Mouse (Mus musculus): ENCODE data around the gene Gal3st3. TPM values are rescaled to one million over a fixed set of nuclear protein-coding genes. Genes with fewer than 3 reads are reported as not detected.

Gal3st3 gene
- polyA plus RNA-seq, 1 experiment, result not detected

DNA sequence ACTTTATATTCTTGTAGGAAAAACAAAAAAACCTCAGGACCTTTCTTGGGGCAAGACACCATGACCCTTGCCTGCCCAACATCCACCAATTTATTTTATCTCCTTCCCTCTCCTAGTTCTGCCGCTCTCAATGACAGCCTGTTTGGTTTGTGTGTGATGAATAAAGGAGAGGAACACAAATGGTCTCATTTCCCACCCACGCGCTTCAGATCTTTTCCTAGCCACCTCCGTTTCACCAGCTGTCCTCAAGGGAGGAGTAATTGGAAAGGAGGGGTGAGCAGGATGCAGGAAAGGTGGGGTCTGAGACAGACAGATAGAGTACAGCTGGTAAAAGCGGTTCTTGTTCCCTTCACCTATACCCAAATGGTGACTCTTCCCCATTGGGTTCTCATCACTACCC, 1.5 kb upstream of the Gal3st3 start:
- Histone ChIP-seq H3K27me3 (ENCODE audit: control insufficient read depth) (peaks cover 39% of the 10 kb centered on the region), H3K4me3 (replicated peaks) (no peak overlapping the region), H3K9me3 (ENCODE audit: control insufficient read depth, low read length) (no peaks in the 10 kb centered on the region), H3K36me3 (ENCODE audit: control insufficient read depth) (peaks cover 27% of the 10 kb centered on the region), H3K4me1 (ENCODE audit: control insufficient read depth) (peaks cover 39% of the 10 kb centered on the region)
- TF ChIP-seq TAL1 (IDR thresholded peaks at IDR 0.05; ENCODE audit: low read length) (no peak), GATA1 (IDR thresholded peaks at IDR 0.05; ENCODE audit: low read length) (no peak)

- H3K9me3 ChIP-seq (ENCODE audit: control insufficient read depth, low read length), result no peaks in the 10 kb centered on the region
- H3K27me3 ChIP-seq (ENCODE audit: control insufficient read depth), result peaks cover 42% of the 10 kb centered on the region
- no peaks in the 10 kb centered on the region for H3K36me3 ChIP-seq (ENCODE audit: control insufficient read depth)
- H3K4me1 ChIP-seq (ENCODE audit: control insufficient read depth), result peaks cover 19% of the 10 kb centered on the region
- TF ChIP-seq GATA1 (IDR thresholded peaks at IDR 0.05; ENCODE audit: low read length), result no peak
- no peak for TF ChIP-seq TAL1 (IDR thresholded peaks at IDR 0.05; ENCODE audit: low read length)
- no peak overlapping the region for H3K4me3 ChIP-seq (replicated peaks)
These were observed 2.5 kb downstream of the Gal3st3 start for GRCm38 (mm10) chr19:5300588-5300987.

DNA sequence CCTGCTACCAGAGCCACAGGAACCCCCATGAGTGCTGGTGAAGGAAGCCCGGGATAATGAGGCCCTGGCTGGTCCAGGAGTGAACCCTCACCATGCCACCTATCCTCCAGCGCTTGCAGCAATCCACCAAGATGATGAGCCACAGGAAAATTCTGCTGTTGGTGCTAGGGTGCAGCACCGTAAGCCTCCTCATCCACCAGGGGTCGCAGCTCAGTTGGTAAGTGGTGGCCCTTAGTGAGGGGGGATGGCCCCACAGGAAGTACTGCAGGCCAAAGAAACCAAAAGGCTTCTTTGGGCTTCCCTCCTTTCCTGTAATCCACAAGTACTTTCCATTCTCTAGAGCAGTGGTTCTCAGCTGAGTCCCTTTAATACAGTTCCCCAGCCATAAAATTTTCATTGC, 4.3 kb downstream of the Gal3st3 start:
- Histone ChIP-seq H3K9me3 (ENCODE audit: control insufficient read depth, low read length) (peaks cover 11% of the 10 kb centered on the region), H3K27me3 (ENCODE audit: control insufficient read depth) (peaks cover 43% of the 10 kb centered on the region), H3K36me3 (ENCODE audit: control insufficient read depth) (no peaks in the 10 kb centered on the region), H3K4me1 (ENCODE audit: control insufficient read depth) (peaks cover 11% of the 10 kb centered on the region), H3K4me3 (replicated peaks) (no peak overlapping the region)
- TF ChIP-seq GATA1 (IDR thresholded peaks at IDR 0.05; ENCODE audit: low read length), result no peak
- no peak for TF ChIP-seq TAL1 (IDR thresholded peaks at IDR 0.05; ENCODE audit: low read length)

DNA sequence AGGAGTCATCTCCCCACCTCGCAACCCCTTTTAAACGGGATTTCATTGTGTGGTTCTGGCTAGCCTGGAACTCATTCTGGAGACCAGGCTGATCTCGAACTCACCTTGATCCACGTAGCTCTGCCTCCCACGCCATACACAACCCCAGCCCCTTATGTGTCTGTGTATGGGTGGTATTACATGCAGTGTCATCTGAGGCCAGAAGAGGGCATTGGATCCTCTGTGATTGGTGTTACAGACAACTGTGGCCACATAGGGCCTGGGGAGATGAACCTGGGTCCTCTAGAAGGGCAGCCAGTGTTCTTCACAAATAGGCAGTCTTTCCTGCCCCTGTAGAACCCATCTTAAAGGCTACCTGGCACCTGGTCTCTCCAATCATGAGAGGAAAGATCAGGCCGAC, 8.1 kb downstream of the Gal3st3 start:
- Histone ChIP-seq H3K36me3 (ENCODE audit: control insufficient read depth) (no peaks in the 10 kb centered on the region), H3K27me3 (ENCODE audit: control insufficient read depth) (peaks cover 19% of the 10 kb centered on the region), H3K4me3 (replicated peaks) (no peak overlapping the region), H3K9me3 (ENCODE audit: control insufficient read depth, low read length) (peaks cover 16% of the 10 kb centered on the region), H3K4me1 (ENCODE audit: control insufficient read depth) (peaks cover 9% of the 10 kb centered on the region)
- TF ChIP-seq GATA1 (IDR thresholded peaks at IDR 0.05; ENCODE audit: low read length), result no peak
- TF ChIP-seq TAL1 (IDR thresholded peaks at IDR 0.05; ENCODE audit: low read length), result no peak

- TF ChIP-seq TAL1 (IDR thresholded peaks at IDR 0.05; ENCODE audit: low read length) (no peak), GATA1 (IDR thresholded peaks at IDR 0.05; ENCODE audit: low read length) (no peak)
- no peaks in the 10 kb centered on the region for H3K36me3 ChIP-seq (ENCODE audit: control insufficient read depth)
- peaks cover 16% of the 10 kb centered on the region for H3K9me3 ChIP-seq (ENCODE audit: control insufficient read depth, low read length)
- peak overlapping the region; percentile 22 for H3K4me3 ChIP-seq (replicated peaks)
- peaks cover 19% of the 10 kb centered on the region for H3K27me3 ChIP-seq (ENCODE audit: control insufficient read depth)
- peaks cover 9% of the 10 kb centered on the region for H3K4me1 ChIP-seq (ENCODE audit: control insufficient read depth)
These were observed 9.0 kb downstream of the Gal3st3 start for GRCm38 (mm10) chr19:5306968-5307734.

GRCm38 (mm10) chr19:5309025-5309424, 10.9 kb downstream of the Gal3st3 start:
- no peaks in the 10 kb centered on the region for H3K36me3 ChIP-seq (ENCODE audit: control insufficient read depth)
- TF ChIP-seq TAL1 (IDR thresholded peaks at IDR 0.05; ENCODE audit: low read length), result no peak
- no peak for TF ChIP-seq GATA1 (IDR thresholded peaks at IDR 0.05; ENCODE audit: low read length)
- H3K27me3 ChIP-seq (ENCODE audit: control insufficient read depth), result peaks cover 16% of the 10 kb centered on the region
- peaks cover 16% of the 10 kb centered on the region for H3K9me3 ChIP-seq (ENCODE audit: control insufficient read depth, low read length)
- no peak overlapping the region for H3K4me3 ChIP-seq (replicated peaks)
- H3K4me1 ChIP-seq (ENCODE audit: control insufficient read depth), result peaks cover 9% of the 10 kb centered on the region

DNA sequence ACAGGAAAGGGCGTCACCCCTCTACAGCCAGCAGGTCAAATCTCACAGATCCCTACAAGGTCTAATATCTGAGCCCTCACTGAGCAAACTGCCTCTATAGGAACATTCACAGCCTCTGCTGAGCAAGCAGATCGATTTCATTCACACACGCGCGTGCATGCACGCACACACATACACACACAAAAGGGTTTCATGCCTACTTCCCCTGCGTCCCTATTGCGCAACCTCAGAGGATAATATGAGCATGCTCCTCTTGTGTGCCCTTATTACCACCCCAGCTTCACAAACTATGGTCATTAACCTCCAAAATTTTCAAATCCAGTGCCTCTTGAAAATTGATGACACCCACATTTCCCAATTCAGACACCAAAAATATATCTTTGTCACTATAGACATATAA, 15.1 kb downstream of the Gal3st3 start:
- TF ChIP-seq GATA1 (IDR thresholded peaks at IDR 0.05; ENCODE audit: low read length) (no peak), TAL1 (IDR thresholded peaks at IDR 0.05; ENCODE audit: low read length) (no peak)
- no peaks in the 10 kb centered on the region for H3K36me3 ChIP-seq (ENCODE audit: control insufficient read depth)
- no peaks in the 10 kb centered on the region for H3K27me3 ChIP-seq (ENCODE audit: control insufficient read depth)
- no peak overlapping the region for H3K4me3 ChIP-seq (replicated peaks)
- peaks cover 15% of the 10 kb centered on the region for H3K9me3 ChIP-seq (ENCODE audit: control insufficient read depth, low read length)
- no peaks in the 10 kb centered on the region for H3K4me1 ChIP-seq (ENCODE audit: control insufficient read depth)

DNA sequence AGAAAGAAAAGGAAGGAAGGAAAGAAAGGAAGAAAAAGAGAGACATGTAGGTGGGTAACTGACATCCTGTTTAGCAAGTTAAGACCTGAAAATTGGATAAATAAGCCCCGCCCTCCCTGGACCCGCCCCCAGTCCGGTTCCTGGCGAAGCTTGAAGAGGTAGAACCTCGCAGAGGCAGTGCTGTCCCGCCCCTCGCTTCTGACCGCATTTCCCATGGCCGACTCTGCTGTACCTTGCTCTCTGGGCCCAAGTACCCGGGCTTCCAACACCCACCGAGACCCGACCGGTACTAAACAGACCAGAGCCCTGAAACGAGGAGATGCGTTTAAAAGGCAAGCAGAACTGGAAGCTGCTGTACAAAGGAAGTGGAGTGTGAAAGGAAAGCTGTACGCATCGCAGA, 25.7 kb downstream of the Gal3st3 start:
- Histone ChIP-seq H3K4me3 (replicated peaks) (no peak overlapping the region), H3K36me3 (ENCODE audit: control insufficient read depth) (no peaks in the 10 kb centered on the region), H3K27me3 (ENCODE audit: control insufficient read depth) (no peaks in the 10 kb centered on the region; the same call in 1 of the 2 replicates), H3K9me3 (ENCODE audit: control insufficient read depth, low read length) (peaks cover 4% of the 10 kb centered on the region), H3K4me1 (ENCODE audit: control insufficient read depth) (no peaks in the 10 kb centered on the region)
- no peak for TF ChIP-seq TAL1 (IDR thresholded peaks at IDR 0.05; ENCODE audit: low read length)
- no peak for TF ChIP-seq GATA1 (IDR thresholded peaks at IDR 0.05; ENCODE audit: low read length)

GRCm38 (mm10) chr19:5327970-5328369, 29.8 kb downstream of the Gal3st3 start:
- H3K4me3 ChIP-seq (replicated peaks), result no peak overlapping the region
- H3K4me1 ChIP-seq (ENCODE audit: control insufficient read depth), result no peaks in the 10 kb centered on the region
- TF ChIP-seq GATA1 (IDR thresholded peaks at IDR 0.05; ENCODE audit: low read length), result no peak
- TF ChIP-seq TAL1 (IDR thresholded peaks at IDR 0.05; ENCODE audit: low read length), result no peak
- no peaks in the 10 kb centered on the region for H3K9me3 ChIP-seq (ENCODE audit: control insufficient read depth, low read length)
- H3K27me3 ChIP-seq (ENCODE audit: control insufficient read depth), result no peaks in the 10 kb centered on the region; the same call in 1 of the 2 replicates
- H3K36me3 ChIP-seq (ENCODE audit: control insufficient read depth), result no peaks in the 10 kb centered on the region
